Mouse (Mus musculus) kidney, embryonic 15.5 days (tissue): ENCODE data around the gene Gm26992. TPM values are rescaled to one million over a fixed set of nuclear protein-coding genes. Genes with fewer than 3 reads are reported as not detected.
A peak's percentile ranks its signal among the peaks of the same experiment; 100 is the strongest.

ENCODE experiments used
- ATAC-seq: fragments of 200-750 bp; cut with Nextera tagmentation; replicated peaks from 2 replicates; pipeline ENCODE4 v1.8.0; 2017; ENCODE audit warnings: moderate TSS enrichment; ENCODE audit not compliant: low FRiP score
- H3K27ac ChIP-seq: fragments of 300-500 bp; sonication (generic); 2 replicates; pipeline ENCODE4 v1.5.1; 2015; ENCODE audit warnings: mild to moderate bottlenecking, inconsistent platforms
- H3K27me3 ChIP-seq: fragments of 300-500 bp; sonication (generic); 2 replicates; pipeline ENCODE4 v1.6.1; 2015; ENCODE audit warnings: inconsistent platforms
- H3K36me3 ChIP-seq: fragments of 300-500 bp; sonication (generic); 2 replicates; pipeline ENCODE4 v1.6.1; 2015; ENCODE audit warnings: inconsistent platforms
- H3K4me1 ChIP-seq: fragments of 300-500 bp; sonication (generic); 2 replicates; pipeline ENCODE4 v1.6.1; 2015; ENCODE audit warnings: inconsistent platforms
- H3K4me2 ChIP-seq: fragments of 300-500 bp; sonication (generic); 2 replicates; pipeline ENCODE4 v1.6.1; 2015; ENCODE audit warnings: moderate library complexity, mild to moderate bottlenecking, inconsistent platforms
- H3K4me3 ChIP-seq: fragments of 300-500 bp; sonication (generic); replicated peaks from 2 replicates; pipeline ENCODE4 v1.5.1; 2015; ENCODE audit warnings: mild to moderate bottlenecking, inconsistent platforms
- H3K9ac ChIP-seq: fragments of 300-500 bp; sonication (generic); 2 replicates; pipeline ENCODE4 v1.6.1; 2015; ENCODE audit warnings: mild to moderate bottlenecking, inconsistent platforms
- H3K9me3 ChIP-seq: fragments of 300-500 bp; sonication (generic); replicated peaks from 2 replicates; pipeline ENCODE4 v1.6.1; 2016; ENCODE audit warnings: inconsistent platforms
- WGBS: fragments of 180-500 bp; shearing (Covaris S2); methylation state at CpG from one replicate; pipeline ENCODE4 v1.1.7; 2015; ENCODE audit warnings: mixed read lengths; 5-methylcytosine and 5-hydroxymethylcytosine counted together
- polyA plus RNA-seq: library from polyadenylated mRNA; unstranded; fragments of >200 nt; fragmentation: Nextera tagmentation; extraction: Ambion mirVana; gene quantifications from 2 replicates; pipeline ENCODE4 v1.2.1, GENCODE M21; 2015

The Gm26992 gene
- polyA plus RNA-seq = not detected in 2 replicates

DNA sequence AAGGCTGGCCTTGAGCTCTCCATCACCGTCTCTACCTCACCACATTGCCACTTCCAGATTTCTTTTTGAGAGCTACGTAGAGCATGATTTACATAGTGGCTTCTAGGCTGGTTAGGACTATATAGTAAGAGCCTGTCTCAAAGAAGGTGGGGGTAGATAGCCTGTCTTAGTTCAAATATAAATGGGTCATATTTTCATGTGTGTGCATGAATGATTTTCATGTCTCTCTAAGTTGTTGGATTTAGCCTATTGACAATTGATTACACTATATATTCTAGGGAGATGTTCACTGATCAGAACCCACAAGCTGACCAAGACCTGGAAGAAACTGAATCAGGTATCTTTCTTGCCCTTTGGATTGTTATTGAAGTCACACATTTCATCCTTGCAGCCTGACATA, at the start of gene Gm26992:
TSS of gene Gm26992 (plus strand) at position 301 of the 400 bp plus-strand sequence.
- H3K36me3 ChIP-seq = no peaks in the 10 kb centered on the region
- H3K4me3 ChIP-seq = no peak within 1 kb of the TSS
- H3K4me2 ChIP-seq = no peak within 1 kb of the TSS
- H3K27ac ChIP-seq = no peak within 1 kb of the TSS
- peaks cover 30% of the 10 kb centered on the region for H3K27me3 ChIP-seq
- H3K9me3 ChIP-seq = no peaks in the 10 kb centered on the region
- no peak for ATAC-seq
- H3K4me1 ChIP-seq = no peaks in the 10 kb centered on the region
- 94% methylated on average over 2 of the region's 2 CpGs for WGBS
- no peak within 1 kb of the TSS for H3K9ac ChIP-seq

DNA sequence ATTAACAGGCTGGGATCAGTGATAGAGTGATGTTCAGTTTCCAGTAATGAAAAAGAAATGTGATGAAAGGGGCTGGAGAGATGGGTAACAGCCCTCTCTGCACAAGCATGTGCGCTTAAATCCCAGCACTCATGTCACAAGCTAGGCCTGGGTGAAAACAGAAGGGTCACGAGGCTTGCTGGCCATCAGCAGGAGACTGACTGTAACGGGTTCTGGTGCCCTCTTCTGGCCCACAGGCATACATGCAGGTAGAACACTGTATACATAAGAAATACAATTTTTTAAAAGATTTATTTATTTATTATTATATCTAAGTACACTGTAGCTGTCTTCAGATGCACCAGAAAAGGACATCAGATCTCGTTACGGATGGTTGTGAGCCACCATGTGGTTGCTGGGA, 47.6 kb upstream of the Gm26992 start:
- Histone ChIP-seq H3K4me1 (no peaks in the 10 kb centered on the region), H3K27ac (no peak overlapping the region), H3K36me3 (no peaks in the 10 kb centered on the region), H3K4me2 (no peak overlapping the region), H3K4me3 (no peak overlapping the region), H3K9ac (no peak overlapping the region), H3K9me3 (no peaks in the 10 kb centered on the region), H3K27me3 (peaks cover 30% of the 10 kb centered on the region; the same call in 1 of the 2 replicates)
- ATAC-seq = no peak
- WGBS = 61% methylated on average over 5 of the region's 5 CpGs

DNA sequence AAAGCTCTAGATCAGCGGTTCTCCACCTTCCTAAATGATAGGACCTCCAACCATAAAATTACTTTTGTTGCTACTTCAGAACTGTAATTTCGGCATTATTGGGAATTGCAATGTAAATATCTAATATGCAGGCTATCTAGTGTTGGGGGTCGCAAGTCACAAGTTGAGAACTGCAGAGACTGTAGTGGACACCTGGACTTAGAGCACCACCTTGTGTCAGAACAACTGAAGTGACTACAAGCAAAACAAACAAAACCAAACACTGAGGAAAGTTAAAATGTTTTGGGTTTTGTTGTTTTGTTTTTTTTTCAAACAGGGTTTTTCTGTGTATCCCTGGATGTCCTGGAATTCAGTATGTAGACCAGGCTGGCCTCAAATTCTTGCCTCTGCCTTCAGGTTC, 37.3 kb upstream of the Gm26992 start:
- Histone ChIP-seq H3K9me3 (no peaks in the 10 kb centered on the region), H3K27me3 (peaks cover 41% of the 10 kb centered on the region), H3K4me1 (no peaks in the 10 kb centered on the region), H3K36me3 (no peaks in the 10 kb centered on the region), H3K4me3 (no peak overlapping the region), H3K9ac (no peak overlapping the region), H3K27ac (no peak overlapping the region), H3K4me2 (no peak overlapping the region)
- ATAC-seq = no peak
- WGBS = 82% methylated on average over 3 of the region's 3 CpGs

DNA sequence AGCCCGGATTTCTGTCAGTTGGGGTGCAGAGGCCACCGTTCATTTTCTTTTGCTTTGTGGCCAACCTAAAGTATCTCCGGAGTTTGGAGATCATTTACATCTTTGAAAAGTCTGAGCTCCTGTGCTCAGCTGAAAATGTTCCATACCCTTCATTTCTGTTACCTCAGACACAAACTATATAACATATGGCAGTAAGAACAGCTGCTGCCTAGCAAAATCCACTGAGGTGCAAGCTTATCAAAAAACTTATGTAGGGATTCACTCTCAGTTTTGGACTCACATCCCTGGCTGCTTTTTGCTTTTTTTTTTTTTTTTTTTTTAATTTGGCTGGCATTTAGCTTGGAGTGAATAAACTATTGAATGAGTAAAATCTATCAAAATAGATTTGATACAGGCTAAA, 33.7 kb upstream of the Gm26992 start:
- 74% methylated on average over 3 of the region's 3 CpGs for WGBS
- H3K4me3 ChIP-seq = no peak overlapping the region
- no peaks in the 10 kb centered on the region for H3K4me1 ChIP-seq
- H3K9me3 ChIP-seq = no peaks in the 10 kb centered on the region
- no peak overlapping the region for H3K27ac ChIP-seq
- no peak overlapping the region for H3K4me2 ChIP-seq
- peaks cover 33% of the 10 kb centered on the region for H3K27me3 ChIP-seq
- ATAC-seq = no peak
- no peaks in the 10 kb centered on the region for H3K36me3 ChIP-seq
- no peak overlapping the region for H3K9ac ChIP-seq

DNA sequence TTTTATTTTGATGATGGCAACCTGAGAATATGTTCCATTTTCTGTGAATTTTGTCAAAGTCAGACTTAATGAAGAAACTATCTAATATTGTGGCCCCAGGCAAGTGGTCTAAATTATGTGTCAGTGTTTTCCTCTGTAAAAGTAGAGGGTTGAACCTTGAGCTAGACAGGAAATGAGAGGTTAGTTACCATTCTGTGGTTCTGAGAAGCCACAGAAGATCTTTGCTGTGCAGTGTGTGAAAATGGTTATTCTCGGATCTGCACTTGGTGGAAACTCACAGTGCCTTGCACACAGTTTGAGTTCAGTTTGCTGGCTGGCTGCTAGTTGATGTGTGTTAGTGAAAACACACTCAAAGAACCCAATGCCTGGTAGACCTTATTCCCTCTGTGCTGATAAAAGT, 28.0 kb upstream of the Gm26992 start:
- Histone ChIP-seq H3K4me3 (no peak overlapping the region), H3K27ac (no peak overlapping the region), H3K4me1 (no peaks in the 10 kb centered on the region), H3K9ac (no peak overlapping the region), H3K27me3 (peaks cover 39% of the 10 kb centered on the region), H3K36me3 (no peaks in the 10 kb centered on the region), H3K4me2 (no peak overlapping the region), H3K9me3 (no peaks in the 10 kb centered on the region)
- ATAC-seq = no peak
- 66% methylated on average over 1 of the region's 1 CpGs for WGBS

DNA sequence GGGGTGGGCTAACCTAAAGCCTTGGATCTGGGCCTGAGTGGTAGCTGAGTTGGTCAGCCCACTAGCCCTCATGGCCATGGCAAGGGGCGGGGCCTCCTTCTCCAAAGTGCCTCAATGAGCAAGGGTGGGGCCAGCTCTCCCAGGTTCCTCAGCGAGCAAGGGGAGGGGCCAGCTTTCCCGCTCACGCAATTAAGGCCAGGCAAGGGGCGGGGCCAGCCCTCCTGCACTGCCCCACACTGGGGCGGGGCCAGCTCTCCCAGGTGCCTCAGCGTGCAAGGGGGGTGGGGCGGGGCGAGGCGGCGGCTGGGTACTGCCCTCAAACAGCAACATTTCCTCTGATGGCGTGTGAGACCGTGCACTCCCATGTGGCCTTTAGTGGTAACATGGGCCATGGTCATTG, 16.8 kb upstream of the Gm26992 start:
- Histone ChIP-seq H3K4me3 (no peak overlapping the region), H3K4me1 (no peaks in the 10 kb centered on the region), H3K9me3 (no peaks in the 10 kb centered on the region), H3K4me2 (0 out of 2 replicates have a peak overlapping the region, but pooled peaks have one; percentile 12), H3K36me3 (no peaks in the 10 kb centered on the region), H3K9ac (no peak overlapping the region), H3K27me3 (peaks cover 25% of the 10 kb centered on the region), H3K27ac (no peak overlapping the region)
- WGBS = 48% methylated on average over 13 of the region's 13 CpGs
- no peak for ATAC-seq

DNA sequence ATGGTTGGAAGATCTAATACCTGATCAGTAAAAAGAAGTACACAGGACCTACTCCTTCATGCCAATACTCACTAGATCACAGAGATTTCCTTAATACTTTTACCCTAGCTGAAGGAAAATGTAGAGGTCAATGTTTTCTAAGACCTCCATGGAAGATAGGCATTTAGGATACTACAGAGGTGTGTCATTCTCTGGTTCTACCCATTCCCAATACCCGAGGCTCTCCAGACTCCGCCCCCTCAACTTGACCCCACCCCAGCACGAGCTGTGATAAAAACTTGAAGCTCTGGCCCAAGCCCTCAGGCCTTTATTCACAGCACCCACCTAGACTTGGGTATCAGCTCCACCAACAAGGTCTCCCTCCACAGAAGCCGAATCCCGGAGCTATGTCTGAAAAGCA, 7.6 kb upstream of the Gm26992 start, which contains the start of gene Tsx:
TSS of gene Tsx (plus strand) at position 301 of the 400 bp plus-strand sequence.
- no peak for ATAC-seq
- 75% methylated on average over 5 of the region's 5 CpGs for WGBS
- Histone ChIP-seq H3K27me3 (peaks cover 50% of the 10 kb centered on the region), H3K27ac (no peak within 1 kb of the TSS), H3K4me3 (no peak within 1 kb of the TSS), H3K4me2 (no peak within 1 kb of the TSS), H3K9me3 (no peaks in the 10 kb centered on the region), H3K36me3 (no peaks in the 10 kb centered on the region), H3K4me1 (no peaks in the 10 kb centered on the region), H3K9ac (no peak within 1 kb of the TSS)

DNA sequence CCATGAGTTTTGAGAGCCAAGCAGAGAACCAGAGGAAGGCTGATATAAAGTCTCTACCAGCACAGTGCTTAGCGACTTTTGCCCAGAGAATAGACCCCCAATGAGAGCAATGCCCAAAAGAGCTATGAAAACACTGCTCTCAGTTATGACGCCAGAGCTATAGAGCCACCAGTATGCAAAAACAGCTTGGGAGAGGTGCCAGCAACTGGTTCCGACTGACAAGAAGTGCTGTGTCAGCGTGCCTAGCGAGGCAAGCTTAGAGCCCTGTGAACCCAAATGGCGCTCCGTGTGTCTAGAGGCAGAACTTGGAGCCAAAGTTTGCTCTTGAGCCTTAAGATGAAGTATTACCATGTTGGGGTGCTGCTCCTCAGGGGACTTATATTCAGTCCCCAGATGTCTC, 5.9 kb downstream of the Gm26992 start:
- H3K4me3 ChIP-seq = no peak overlapping the region
- H3K9me3 ChIP-seq = no peaks in the 10 kb centered on the region
- H3K9ac ChIP-seq = no peak overlapping the region
- WGBS = 73% methylated on average over 7 of the region's 7 CpGs
- no peak overlapping the region for H3K27ac ChIP-seq
- no peaks in the 10 kb centered on the region for H3K4me1 ChIP-seq
- peaks cover 36% of the 10 kb centered on the region for H3K27me3 ChIP-seq
- H3K4me2 ChIP-seq = no peak overlapping the region
- ATAC-seq = no peak
- H3K36me3 ChIP-seq = no peaks in the 10 kb centered on the region

DNA sequence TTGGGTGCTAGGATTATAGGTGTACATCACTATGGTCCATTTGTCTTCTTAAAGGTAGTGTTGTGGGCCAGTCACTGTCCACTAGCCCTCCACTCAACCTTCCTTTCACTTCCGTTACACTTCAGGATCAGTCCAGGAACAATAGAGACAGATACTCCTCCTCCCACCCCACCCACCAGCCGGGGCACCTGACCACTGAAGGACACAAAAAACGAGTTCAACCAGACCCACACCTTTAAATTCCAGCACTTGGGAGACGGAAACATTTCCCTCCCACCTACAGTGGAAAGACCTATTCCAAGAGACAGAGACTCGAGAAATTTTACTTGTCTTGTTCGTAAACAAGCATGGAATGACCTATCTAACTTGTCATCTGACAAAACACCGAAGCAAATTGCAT, 10.5 kb downstream of the Gm26992 start:
- Histone ChIP-seq H3K36me3 (no peaks in the 10 kb centered on the region), H3K9ac (no peak overlapping the region), H3K4me2 (no peak overlapping the region), H3K4me3 (no peak overlapping the region), H3K4me1 (no peaks in the 10 kb centered on the region), H3K9me3 (no peaks in the 10 kb centered on the region), H3K27ac (no peak overlapping the region), H3K27me3 (peaks cover 47% of the 10 kb centered on the region)
- WGBS = 72% methylated on average over 7 of the region's 7 CpGs
- ATAC-seq = no peak

DNA sequence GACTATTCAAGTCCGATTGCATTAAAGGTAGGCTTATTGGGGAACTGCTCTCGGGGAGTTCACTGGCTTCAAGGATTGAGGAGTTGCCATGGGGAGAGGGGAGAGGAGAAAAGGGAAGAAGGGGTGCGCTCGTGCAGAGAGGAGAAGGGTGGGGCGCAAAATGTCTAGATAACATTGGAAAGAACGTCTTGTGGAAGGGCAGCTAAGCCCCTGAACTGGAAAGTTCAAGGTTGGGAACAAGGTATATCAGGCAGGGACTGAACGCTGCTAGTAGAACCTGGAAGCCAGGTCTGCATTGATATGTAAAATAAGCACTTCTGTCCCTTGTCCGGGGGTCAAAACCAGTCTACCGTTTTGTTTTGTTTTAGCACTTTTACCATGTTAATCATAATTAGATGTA, 16.2 kb downstream of the Gm26992 start:
- WGBS = 20% methylated on average over 9 of the region's 9 CpGs
- no peak overlapping the region for H3K4me3 ChIP-seq
- no peak overlapping the region for H3K4me2 ChIP-seq
- peaks cover 59% of the 10 kb centered on the region for H3K27me3 ChIP-seq
- H3K9ac ChIP-seq = no peak overlapping the region
- H3K9me3 ChIP-seq = no peaks in the 10 kb centered on the region
- no peaks in the 10 kb centered on the region for H3K36me3 ChIP-seq
- no peak overlapping the region for H3K27ac ChIP-seq
- H3K4me1 ChIP-seq = no peaks in the 10 kb centered on the region
- ATAC-seq = no peak

DNA sequence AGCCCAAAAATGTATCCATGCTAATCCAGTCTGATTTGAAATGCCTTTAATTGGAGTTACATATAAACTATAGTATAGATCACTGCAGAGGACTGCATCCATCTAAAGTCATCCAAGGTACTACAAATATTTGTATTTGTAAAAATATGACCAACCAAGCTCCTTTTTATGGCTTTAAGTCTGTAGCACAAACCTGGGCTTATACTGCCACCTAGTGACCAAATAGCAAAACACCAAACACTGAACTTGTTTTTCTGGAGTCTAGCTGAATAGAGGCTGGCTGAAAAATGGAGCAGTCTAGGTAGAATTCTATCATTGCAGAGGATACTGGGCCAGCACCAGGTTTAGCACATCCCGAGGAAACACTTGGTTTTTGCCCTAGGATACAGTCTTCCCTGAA, 19.0 kb downstream of the Gm26992 start:
- Histone ChIP-seq H3K36me3 (no peaks in the 10 kb centered on the region), H3K4me2 (no peak overlapping the region), H3K4me3 (no peak overlapping the region), H3K4me1 (no peaks in the 10 kb centered on the region), H3K9me3 (no peaks in the 10 kb centered on the region), H3K27ac (no peak overlapping the region), H3K27me3 (peaks cover 61% of the 10 kb centered on the region), H3K9ac (no peak overlapping the region)
- ATAC-seq = no peak
- WGBS = 0% methylated on average over 1 of the region's 1 CpGs

DNA sequence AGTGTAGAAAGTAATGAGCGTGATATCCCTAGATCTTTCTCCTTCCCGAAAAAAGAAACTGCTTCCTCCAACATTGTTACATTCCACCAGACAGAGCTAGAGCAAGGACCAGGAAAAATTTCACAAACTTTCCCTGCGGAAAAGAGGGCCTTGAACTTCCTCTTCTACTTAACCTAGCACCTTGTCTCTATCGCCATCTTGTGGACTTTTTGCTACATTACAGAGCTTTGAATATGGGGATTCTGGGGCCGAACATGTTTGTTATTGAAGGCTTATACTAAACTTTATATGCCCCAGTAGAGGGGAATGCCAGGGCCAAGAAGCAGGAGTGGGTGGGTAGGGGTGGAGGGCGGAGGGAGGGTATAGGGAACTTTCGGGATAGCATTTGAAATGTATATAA, 21.9 kb downstream of the Gm26992 start:
- 37% methylated on average over 7 of the region's 7 CpGs for WGBS
- no peak for ATAC-seq
- H3K36me3 ChIP-seq = no peaks in the 10 kb centered on the region
- 0 out of 2 replicates have a peak, but pooled peaks cover 5% of the 10 kb centered on the region for H3K4me1 ChIP-seq
- no peak overlapping the region for H3K9ac ChIP-seq
- H3K9me3 ChIP-seq = no peaks in the 10 kb centered on the region
- H3K4me3 ChIP-seq = no peak overlapping the region
- no peak overlapping the region for H3K27ac ChIP-seq
- H3K4me2 ChIP-seq = no peak overlapping the region
- peaks cover 61% of the 10 kb centered on the region for H3K27me3 ChIP-seq

DNA sequence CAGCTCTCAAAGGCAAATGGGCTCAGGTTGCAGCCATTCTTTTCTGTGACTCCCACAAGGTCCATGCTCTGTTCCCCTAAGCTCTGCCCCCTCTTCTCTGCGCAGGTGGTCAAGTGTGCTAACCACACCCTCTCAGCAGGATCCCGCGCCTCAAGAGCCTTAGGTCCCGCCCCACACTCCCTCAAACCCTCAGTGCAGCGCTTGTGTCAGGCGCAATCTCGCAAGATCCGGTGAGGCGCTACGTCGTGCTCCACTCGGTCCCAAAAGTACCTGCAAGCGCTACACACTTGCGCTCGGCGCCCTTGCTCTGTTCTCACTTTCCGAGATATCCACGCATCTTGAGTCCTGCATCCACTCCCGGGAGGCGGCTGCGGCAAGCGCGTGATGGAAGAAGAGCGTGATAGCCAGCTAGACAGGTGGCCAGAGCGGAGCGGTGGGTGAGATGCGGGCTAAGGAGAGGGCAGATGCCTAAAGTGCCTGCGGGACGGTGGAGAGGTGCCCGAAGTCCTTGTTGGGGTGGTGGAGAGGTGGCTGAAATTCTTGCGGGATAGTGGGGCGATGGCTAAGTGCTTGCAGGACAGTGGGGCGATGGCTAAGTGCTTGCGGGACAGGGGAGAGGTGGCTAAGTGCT, 25.8 kb downstream of the Gm26992 start:
- H3K9ac ChIP-seq = no peak overlapping the region

More for the DNA sequence above, 25.8 kb downstream of the Gm26992 start:
- Histone ChIP-seq H3K36me3 (no peaks in the 10 kb centered on the region), H3K27me3 (peaks cover 57% of the 10 kb centered on the region), H3K27ac (no peak overlapping the region), H3K4me2 (peak overlapping the region; percentile 73), H3K4me3 (peak overlapping the region; percentile 38), H3K9me3 (no peaks in the 10 kb centered on the region), H3K4me1 (0 out of 2 replicates have a peak, but pooled peaks cover 5% of the 10 kb centered on the region)
- 7% methylated on average over 34 of the region's 34 CpGs for WGBS
- peak; percentile 82 for ATAC-seq
